Mouse (Mus musculus) ES-E14 (cell line): Measurements from ENCODE around the gene 5730480H06Rik.

Source experiments
- CHD2 ChIP-seq: IDR thresholded peaks from 2 replicates; pipeline ENCODE4 v1.6.1; 2014; ENCODE audit warnings: mild to moderate bottlenecking, low read depth, low read length, inconsistent platforms
- HCFC1 ChIP-seq: IDR thresholded peaks from 2 replicates; pipeline ENCODE4 v1.6.1; 2012; ENCODE audit warnings: low read length, inconsistent platforms, borderline replicate concordance; ENCODE audit not compliant: insufficient read depth
- MAFK ChIP-seq: IDR thresholded peaks from 2 replicates; pipeline ENCODE4 v1.6.1; 2014; ENCODE audit warnings: mild to moderate bottlenecking, low read depth, low read length, inconsistent platforms; ENCODE audit not compliant: insufficient read depth
- ZC3H11A ChIP-seq: IDR thresholded peaks from 2 replicates; pipeline ENCODE4 v1.6.1; 2012; ENCODE audit warnings: low read depth, mild to moderate bottlenecking, inconsistent platforms, low read length, borderline replicate concordance
- ZNF384 ChIP-seq: IDR thresholded peaks from 2 replicates; pipeline ENCODE4 v1.6.1; 2012; ENCODE audit warnings: low read depth, low read length, inconsistent platforms

- TF ChIP-seq CHD2, result no peak
- no peak for TF ChIP-seq ZNF384
- TF ChIP-seq ZC3H11A, result no peak
- no peak for TF ChIP-seq MAFK
- TF ChIP-seq HCFC1, result no peak
These were observed 6.2 kb downstream of the 5730480H06Rik start for GRCm38 (mm10) chr5:48333884-48334513.
